Mouse (Mus musculus): ENCODE measurements around the gene Gabarap. TPM values are rescaled to one million over a fixed set of nuclear protein-coding genes. Genes with fewer than 3 reads are reported as not detected.
A peak's percentile ranks its signal among the peaks of the same experiment; 100 is the strongest.

Gabarap gene
- total and polyA plus RNA-seq, 3 experiments = 132 to 241 TPM; not detected in 1

DNA sequence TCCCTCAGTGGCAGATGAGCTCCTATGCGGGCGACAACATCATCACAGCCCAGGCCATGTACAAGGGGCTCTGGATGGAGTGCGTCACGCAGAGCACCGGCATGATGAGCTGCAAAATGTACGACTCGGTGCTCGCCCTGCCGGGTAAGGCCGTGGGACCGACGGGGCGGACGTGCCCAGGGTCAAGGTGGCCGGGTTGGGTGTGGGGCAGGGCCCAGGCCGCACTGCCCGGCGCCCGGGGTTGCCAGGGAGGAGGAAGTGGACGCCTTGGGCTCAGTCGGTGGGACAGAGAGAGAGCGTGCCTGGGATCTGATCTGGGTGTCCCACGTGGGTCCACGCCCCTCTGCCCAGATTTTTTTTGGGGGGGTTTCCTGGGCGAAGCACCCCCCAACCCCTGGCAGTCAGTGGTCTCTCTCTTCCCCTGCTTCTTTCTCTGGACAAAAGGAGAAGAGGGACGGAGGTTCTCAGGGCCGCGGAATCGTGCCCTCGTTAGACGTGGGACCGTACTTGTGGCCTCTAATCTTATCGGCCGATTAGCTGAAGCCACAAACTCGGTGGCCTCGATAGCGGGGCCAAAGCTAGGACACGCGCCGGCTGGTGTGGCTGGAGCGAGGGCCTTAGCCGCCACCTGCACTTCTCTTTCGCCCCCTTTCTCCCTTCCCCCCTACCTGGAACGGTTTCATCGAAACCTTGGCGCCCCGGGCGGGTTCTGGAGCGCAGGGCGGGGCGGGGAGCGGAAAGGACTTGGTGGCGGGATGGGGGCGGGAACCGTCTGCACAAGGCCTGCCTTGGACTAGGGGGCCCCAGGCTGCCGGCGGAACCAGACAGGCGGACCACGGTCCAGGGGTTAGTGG is 24.7 kb upstream of the Gabarap start:
- peak overlapping the region; percentile 45 for H3K9ac ChIP-seq (ENCODE audit: control insufficient read depth, low read depth, low read length, poor library complexity, severe bottlenecking)
- no peak for TF ChIP-seq MAX (IDR thresholded peaks at IDR 0.05; ENCODE audit: low read length)
- TF ChIP-seq EP300 (IDR thresholded peaks at IDR 0.05; ENCODE audit: low read depth in 1 of 2, low read length in 2 of 2) = peak in 1 of 2 experiments; percentile 56; a peak in 2 of 4 replicates
- TF ChIP-seq POLR2AphosphoS5 (IDR thresholded peaks at IDR 0.05; ENCODE audit: borderline replicate concordance, low read depth, low read length) = 0 out of 2 replicates have a peak, but pooled peaks have one; percentile 71
- peak; percentile 49; the same call in 1 of the 2 replicates for TF ChIP-seq TCF12 (IDR thresholded peaks at IDR 0.05; ENCODE audit: low read depth, low read length)
- TF ChIP-seq RCOR1 (IDR thresholded peaks at IDR 0.05; ENCODE audit: low read depth, low read length) = peak; percentile 54; the same call in 1 of the 2 replicates
- TF ChIP-seq BHLHE40 (IDR thresholded peaks at IDR 0.05; ENCODE audit: borderline replicate concordance, low read depth, low read length) = 0 out of 2 replicates have a peak, but pooled peaks have one; percentile 15
- 0 out of 2 replicates have a peak, but pooled peaks have one; percentile 0 for TF ChIP-seq HCFC1 (IDR thresholded peaks at IDR 0.05; ENCODE audit: low read depth, low read length)
- TF ChIP-seq GATA1 (IDR thresholded peaks at IDR 0.05; ENCODE audit: low read depth, low read length) = peak; percentile 48
- no peak for TF ChIP-seq ZNF384 (IDR thresholded peaks at IDR 0.05; ENCODE audit: low read depth, low read length)
- peaks cover 0 to 10% of the 10 kb centered on the region in 2 experiments; a peak in 3 of 4 replicates for H3K4me1 ChIP-seq (ENCODE audit: control insufficient read depth in 1 of 2, insufficient read depth in 2 of 2, low read length in 2 of 2)

DNA sequence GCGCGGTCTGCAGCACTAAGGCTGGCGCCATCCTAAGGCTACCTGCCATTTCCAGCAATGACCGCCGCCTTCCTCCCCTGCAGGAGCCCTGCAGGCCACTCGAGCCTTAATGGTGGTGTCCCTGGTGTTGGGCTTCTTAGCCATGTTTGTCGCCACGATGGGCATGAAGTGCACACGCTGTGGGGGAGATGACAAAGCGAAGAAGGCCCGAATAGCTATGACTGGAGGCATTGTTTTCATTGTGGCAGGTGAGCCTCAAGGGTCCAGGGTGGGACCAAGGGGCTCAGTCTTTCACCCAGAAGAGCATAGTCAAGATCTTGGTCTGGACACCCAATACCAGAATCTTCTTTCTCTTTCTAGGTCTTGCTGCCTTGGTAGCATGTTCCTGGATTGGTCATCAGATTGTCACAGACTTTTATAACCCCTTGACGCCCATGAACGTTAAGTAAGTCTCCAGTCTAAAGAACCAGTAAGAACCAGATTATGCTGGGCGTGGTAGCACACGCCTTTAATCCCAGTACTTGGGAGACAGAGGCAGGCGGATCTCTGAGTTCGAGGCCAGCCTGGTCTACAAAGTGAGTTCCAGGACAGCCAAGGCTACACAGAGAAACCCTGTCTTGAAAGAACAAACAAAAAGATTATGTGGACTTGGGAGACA is 24.0 kb upstream of the Gabarap start:
- 0 out of 2 replicates have a peak, but pooled peaks have one; percentile 8 for TF ChIP-seq HCFC1 (IDR thresholded peaks at IDR 0.05; ENCODE audit: low read depth, low read length)
- TF ChIP-seq RCOR1 (IDR thresholded peaks at IDR 0.05; ENCODE audit: low read depth, low read length) = no peak
- peak; percentile 77 for TF ChIP-seq POLR2AphosphoS2 (IDR thresholded peaks at IDR 0.05; ENCODE audit: low read length)
- Histone ChIP-seq H3K4me3 (ENCODE audit: control insufficient read depth in 1 of 2, insufficient read depth in 1 of 2, low read depth in 2 of 2, low read length in 2 of 2) (peak overlapping the region; percentile 26 to 31; a peak in 3 of 4 replicates), H3K9me3 (replicated peaks; ENCODE audit: insufficient read depth, low read length) (no peaks in the 10 kb centered on the region), H3K27ac (ENCODE audit: control insufficient read depth, low read depth, low read length) (no peak overlapping the region), H3K36me3 (ENCODE audit: control insufficient read depth in 1 of 2, insufficient read depth in 2 of 2, low read length in 2 of 2) (peaks cover 4 to 9% of the 10 kb centered on the region in 2 experiments), H3K27me3 (ENCODE audit: control insufficient read depth in 1 of 2, insufficient read depth in 2 of 2, low read length in 2 of 2) (no peaks in the 10 kb centered on the region), H3K9ac (ENCODE audit: control insufficient read depth, low read depth, low read length, poor library complexity, severe bottlenecking) (peak overlapping the region; percentile 45), H3K79me2 (ENCODE audit: control insufficient read depth, insufficient read depth, low read length, poor library complexity) (no peaks in the 10 kb centered on the region), H3K4me1 (ENCODE audit: control insufficient read depth in 1 of 2, insufficient read depth in 2 of 2, low read length in 2 of 2) (peaks cover 0 to 5% of the 10 kb centered on the region in 2 experiments; a peak in 2 of 4 replicates)
- DNase-seq (ENCODE audit: low read depth, low spot score) = no peak

More for the DNA sequence above, 24.7 kb upstream of the Gabarap start:
- Histone ChIP-seq H3K9me3 (replicated peaks; ENCODE audit: insufficient read depth, low read length) (no peaks in the 10 kb centered on the region), H3K79me2 (ENCODE audit: control insufficient read depth, insufficient read depth, low read length, poor library complexity) (no peaks in the 10 kb centered on the region), H3K27me3 (ENCODE audit: control insufficient read depth in 1 of 2, insufficient read depth in 2 of 2, low read length in 2 of 2) (no peaks in the 10 kb centered on the region), H3K27ac (ENCODE audit: control insufficient read depth, low read depth, low read length) (no peak overlapping the region), H3K4me3 (ENCODE audit: control insufficient read depth in 1 of 2, insufficient read depth in 1 of 2, low read depth in 2 of 2, low read length in 2 of 2) (peak overlapping the region; percentile 26 to 31; a peak in 3 of 4 replicates), H3K36me3 (ENCODE audit: control insufficient read depth in 1 of 2, insufficient read depth in 2 of 2, low read length in 2 of 2) (peaks cover 4 to 6% of the 10 kb centered on the region in 2 experiments)
- DNase-seq (ENCODE audit: low read depth, low spot score) = peak; percentile 62
